Mouse (Mus musculus): ENCODE results near the gene Wnt2. TPM values are rescaled to one million over a fixed set of nuclear protein-coding genes. Genes with fewer than 3 reads are reported as not detected.

Wnt2 gene
- polyA plus RNA-seq, 1 experiment from 2014 or later = 0.79 TPM

Other genes with a start within 250 kb of the Wnt2 start
- 0.10 and 0.21 TPM in 2 replicates for gene Asz1, start 78.5 kb upstream of the Wnt2 start, polyA plus RNA-seq (2015; fragmentation: Nextera tagmentation; extraction: Ambion mirVana)
- gene Cftr, start 140.1 kb upstream of the Wnt2 start, polyA plus RNA-seq (2015; fragmentation: Nextera tagmentation; extraction: Ambion mirVana) = 14.3 and 15.7 TPM in 2 replicates